Mouse (Mus musculus) midbrain, embryonic 13.5 days (tissue): Measurements from ENCODE around the gene Tmem158. TPM values are rescaled to one million over a fixed set of nuclear protein-coding genes. Genes with fewer than 3 reads are reported as not detected.

Experiments
- ATAC-seq: fragments of 200-750 bp; cut with Nextera tagmentation; 2 replicates; pipeline ENCODE4 v1.8.0; 2017; ENCODE audit warnings: mild to moderate bottlenecking, moderate TSS enrichment, moderate library complexity
- H3K27ac ChIP-seq: fragments of 300-500 bp; sonication (generic); 2 replicates; pipeline ENCODE4 v1.5.1; 2015; ENCODE audit warnings: inconsistent platforms, mild to moderate bottlenecking, moderate library complexity
- H3K27me3 ChIP-seq: fragments of 300-500 bp; sonication (generic); 2 replicates; pipeline ENCODE4 v1.6.1; 2015; ENCODE audit warnings: mild to moderate bottlenecking, inconsistent platforms
- H3K36me3 ChIP-seq: fragments of 300-500 bp; sonication (generic); 2 replicates; pipeline ENCODE4 v1.6.1; 2015; ENCODE audit warnings: mild to moderate bottlenecking, inconsistent platforms
- H3K4me1 ChIP-seq: fragments of 300-500 bp; sonication (generic); replicated peaks from 2 replicates; pipeline ENCODE4 v1.6.1; 2015; ENCODE audit warnings: inconsistent platforms
- H3K4me2 ChIP-seq: fragments of 300-500 bp; sonication (generic); replicated peaks from 2 replicates; pipeline ENCODE4 v1.6.1; 2015; ENCODE audit warnings: moderate library complexity, mild to moderate bottlenecking, inconsistent platforms
- H3K4me3 ChIP-seq: fragments of 300-500 bp; sonication (generic); replicated peaks from 2 replicates; pipeline ENCODE4 v1.5.1; 2015; ENCODE audit warnings: mild to moderate bottlenecking, inconsistent platforms
- H3K9ac ChIP-seq: fragments of 300-500 bp; sonication (generic); replicated peaks from 2 replicates; pipeline ENCODE4 v1.6.1; 2015; ENCODE audit warnings: mild to moderate bottlenecking, inconsistent platforms
- H3K9me3 ChIP-seq: fragments of 300-500 bp; sonication (generic); 2 replicates; pipeline ENCODE4 v1.6.1; 2016; ENCODE audit warnings: mild to moderate bottlenecking, inconsistent platforms
- WGBS: fragments of 180-500 bp; shearing (Covaris S2); methylation state at CpG from one replicate; pipeline ENCODE4 v1.1.7; 2015; 5-methylcytosine and 5-hydroxymethylcytosine counted together
- polyA plus RNA-seq: library from polyadenylated mRNA; unstranded; fragments of >200 nt; fragmentation: Nextera tagmentation; extraction: Ambion mirVana; gene quantifications from 2 replicates; pipeline ENCODE4 v1.2.1, GENCODE M21; 2015

Tmem158 gene
- polyA plus RNA-seq, 1 experiment from 2014 or later = 17.0 TPM

GRCm38 (mm10) chr9:123275373-123275772 lies 14.8 kb upstream of the Tmem158 start:
- Histone ChIP-seq H3K9me3 (no peaks in the 10 kb centered on the region), H3K27me3 (no peaks in the 10 kb centered on the region), H3K4me1 (no peaks in the 10 kb centered on the region), H3K4me2 (no peak overlapping the region), H3K4me3 (no peak overlapping the region), H3K9ac (no peak overlapping the region), H3K27ac (no peak overlapping the region), H3K36me3 (no peaks in the 10 kb centered on the region)
- no peak for ATAC-seq
- WGBS = 85% methylated on average over 2 of the region's 2 CpGs

GRCm38 (mm10) chr9:123274674-123275073 lies 14.1 kb upstream of the Tmem158 start:
- Histone ChIP-seq H3K27ac (no peak overlapping the region), H3K9me3 (no peaks in the 10 kb centered on the region), H3K4me3 (no peak overlapping the region), H3K4me1 (no peaks in the 10 kb centered on the region), H3K4me2 (no peak overlapping the region), H3K36me3 (no peaks in the 10 kb centered on the region), H3K9ac (no peak overlapping the region), H3K27me3 (no peaks in the 10 kb centered on the region)
- no peak for ATAC-seq
- WGBS = 81% methylated on average over 5 of the region's 5 CpGs

GRCm38 (mm10) chr9:123273876-123274275 lies 13.3 kb upstream of the Tmem158 start:
- 46% methylated on average over 2 of the region's 2 CpGs for WGBS
- no peak overlapping the region for H3K4me3 ChIP-seq
- H3K27ac ChIP-seq = no peak overlapping the region
- no peak overlapping the region for H3K9ac ChIP-seq
- no peak overlapping the region for H3K4me2 ChIP-seq
- H3K4me1 ChIP-seq = no peaks in the 10 kb centered on the region
- H3K9me3 ChIP-seq = no peaks in the 10 kb centered on the region
- H3K36me3 ChIP-seq = no peaks in the 10 kb centered on the region
- no peaks in the 10 kb centered on the region for H3K27me3 ChIP-seq
- no peak for ATAC-seq

- WGBS = 89% methylated on average over 4 of the region's 4 CpGs
- H3K4me1 ChIP-seq = no peaks in the 10 kb centered on the region
- no peak for ATAC-seq
These were observed 11.0 kb upstream of the Tmem158 start for GRCm38 (mm10) chr9:123271552-123271951.

GRCm38 (mm10) chr9:123269906-123270558 lies 9.5 kb upstream of the Tmem158 start:
- H3K4me2 ChIP-seq = no peak overlapping the region
- H3K27ac ChIP-seq = no peak overlapping the region
- H3K36me3 ChIP-seq = no peaks in the 10 kb centered on the region
- H3K27me3 ChIP-seq = no peaks in the 10 kb centered on the region
- ATAC-seq = no peak
- H3K4me1 ChIP-seq = no peaks in the 10 kb centered on the region
- H3K9me3 ChIP-seq = no peaks in the 10 kb centered on the region
- H3K9ac ChIP-seq = no peak overlapping the region
- 91% methylated on average over 2 of the region's 2 CpGs for WGBS
- no peak overlapping the region for H3K4me3 ChIP-seq

More at GRCm38 (mm10) chr9:123271552-123271951, 11.0 kb upstream of the Tmem158 start:
- Histone ChIP-seq H3K9me3 (no peaks in the 10 kb centered on the region), H3K4me2 (no peak overlapping the region), H3K4me3 (no peak overlapping the region), H3K27me3 (no peaks in the 10 kb centered on the region), H3K9ac (no peak overlapping the region), H3K27ac (no peak overlapping the region), H3K36me3 (no peaks in the 10 kb centered on the region)

- H3K9ac ChIP-seq = peak overlapping the region; percentile 79
- whole genome bisulfite sequencing = under 1% methylated on average over 91 of the region's 92 CpGs
- peak; percentile 85 for ATAC-seq
- no peaks in the 10 kb centered on the region for H3K4me1 ChIP-seq
- peak overlapping the region; percentile 82 for H3K27ac ChIP-seq
- no peaks in the 10 kb centered on the region for H3K36me3 ChIP-seq
- H3K4me3 ChIP-seq = peak overlapping the region; percentile 74
- no peaks in the 10 kb centered on the region for H3K9me3 ChIP-seq
- H3K4me2 ChIP-seq = peak overlapping the region; percentile 87
- peaks cover 35% of the 10 kb centered on the region for H3K27me3 ChIP-seq
These were observed 511 bp downstream of the Tmem158 start for GRCm38 (mm10) chr9:123259896-123260610.

GRCm38 (mm10) chr9:123259461-123259895 lies 1.1 kb downstream of the Tmem158 start:
- no peak; the same call in 1 of the 2 replicates for ATAC-seq
- Histone ChIP-seq H3K27ac (peak overlapping the region; percentile 82), H3K9ac (peak overlapping the region; percentile 79), H3K9me3 (no peaks in the 10 kb centered on the region), H3K27me3 (peaks cover 35% of the 10 kb centered on the region), H3K4me3 (peak overlapping the region; percentile 74), H3K4me2 (peak overlapping the region; percentile 87), H3K36me3 (no peaks in the 10 kb centered on the region), H3K4me1 (no peaks in the 10 kb centered on the region)
- under 1% methylated on average over 45 of the region's 45 CpGs for WGBS

- no peaks in the 10 kb centered on the region for H3K9me3 ChIP-seq
- H3K4me3 ChIP-seq = peak overlapping the region; percentile 74
- H3K4me1 ChIP-seq = no peaks in the 10 kb centered on the region
- H3K27ac ChIP-seq = no peak overlapping the region
- ATAC-seq = no peak
- no peaks in the 10 kb centered on the region for H3K36me3 ChIP-seq
- H3K4me2 ChIP-seq = peak overlapping the region; percentile 87
- WGBS = 28% methylated on average over 10 of the region's 10 CpGs
- H3K9ac ChIP-seq = peak overlapping the region; percentile 79; the same call in 1 of the 2 replicates
- peaks cover 34% of the 10 kb centered on the region for H3K27me3 ChIP-seq
These were observed 1.8 kb downstream of the Tmem158 start for GRCm38 (mm10) chr9:123258796-123259195.

GRCm38 (mm10) chr9:123255736-123256135 lies 4.8 kb downstream of the Tmem158 start:
- peaks cover 17% of the 10 kb centered on the region for H3K27me3 ChIP-seq
- no peaks in the 10 kb centered on the region for H3K36me3 ChIP-seq
- no peak overlapping the region for H3K4me3 ChIP-seq
- 78% methylated on average over 3 of the region's 3 CpGs for WGBS
- no peaks in the 10 kb centered on the region for H3K9me3 ChIP-seq
- no peaks in the 10 kb centered on the region for H3K4me1 ChIP-seq
- ATAC-seq = no peak
- no peak overlapping the region for H3K27ac ChIP-seq
- H3K4me2 ChIP-seq = no peak overlapping the region
- H3K9ac ChIP-seq = no peak overlapping the region

- ATAC-seq = no peak
- whole genome bisulfite sequencing = 65% methylated on average over 1 of the region's 1 CpGs
These were observed 12.6 kb downstream of the Tmem158 start for GRCm38 (mm10) chr9:123247992-123248391.

GRCm38 (mm10) chr9:123245146-123245545 lies 15.4 kb downstream of the Tmem158 start:
- Histone ChIP-seq H3K9me3 (no peaks in the 10 kb centered on the region), H3K4me3 (no peak overlapping the region), H3K4me1 (no peaks in the 10 kb centered on the region), H3K27ac (no peak overlapping the region), H3K36me3 (no peaks in the 10 kb centered on the region), H3K9ac (no peak overlapping the region), H3K27me3 (no peaks in the 10 kb centered on the region), H3K4me2 (no peak overlapping the region)
- WGBS = 77% methylated on average over 4 of the region's 4 CpGs
- no peak for ATAC-seq

More at GRCm38 (mm10) chr9:123247992-123248391, 12.6 kb downstream of the Tmem158 start:
- Histone ChIP-seq H3K27ac (no peak overlapping the region), H3K4me2 (no peak overlapping the region), H3K4me3 (no peak overlapping the region), H3K36me3 (no peaks in the 10 kb centered on the region), H3K9ac (no peak overlapping the region), H3K27me3 (no peaks in the 10 kb centered on the region), H3K9me3 (no peaks in the 10 kb centered on the region), H3K4me1 (no peaks in the 10 kb centered on the region)

GRCm38 (mm10) chr9:123243988-123244387 lies 16.6 kb downstream of the Tmem158 start:
- no peak for ATAC-seq
- WGBS = 65% methylated on average over 10 of the region's 10 CpGs

More at GRCm38 (mm10) chr9:123243988-123244387, 16.6 kb downstream of the Tmem158 start:
- Histone ChIP-seq H3K36me3 (no peaks in the 10 kb centered on the region), H3K4me1 (no peaks in the 10 kb centered on the region; the same call in 1 of the 2 replicates), H3K27ac (no peak overlapping the region), H3K9ac (no peak overlapping the region), H3K27me3 (no peaks in the 10 kb centered on the region), H3K9me3 (no peaks in the 10 kb centered on the region), H3K4me3 (no peak overlapping the region), H3K4me2 (no peak overlapping the region)
